Mouse (Mus musculus): ENCODE results near the gene Arpin. TPM values are rescaled to one million over a fixed set of nuclear protein-coding genes. Genes with fewer than 3 reads are reported as not detected.
A peak's percentile ranks its signal among the peaks of the same experiment; 100 is the strongest.

The Arpin gene
- total RNA-seq (2021) = 1 to 10 TPM; 2.3 to 3.1 TPM
- long read RNA-seq, experiment 1, partial matches to known transcripts = 0 of 2 reads
- long read RNA-seq, experiment 1, other reads (novel, unspliced or antisense) = 0 of 2 reads
- long read RNA-seq, experiment 2, partial matches to known transcripts = 0 of 2 reads
- long read RNA-seq, experiment 2, other reads (novel, unspliced or antisense) = 0 of 2 reads

GRCm38 (mm10) chr7:79934862-79935510 lies at the start of gene Arpin:
Arpin (minus strand) TSS chr7:79935359.
- peak; percentile 71 for DNase-seq (ENCODE audit: low spot score)

- DNase-seq (ENCODE audit: low spot score) = no peak
Observed at GRCm38 (mm10) chr7:79975316-79975715, 40.2 kb upstream of the Arpin start.

GRCm38 (mm10) chr7:79972195-79972594 lies 37.0 kb upstream of the Arpin start:
- DNase-seq (ENCODE audit: low spot score) = no peak

- no peak for DNase-seq (ENCODE audit: low spot score)
Observed at GRCm38 (mm10) chr7:79970336-79970735, 35.2 kb upstream of the Arpin start.

- no peak for DNase-seq (ENCODE audit: low spot score)
Observed at GRCm38 (mm10) chr7:79968326-79968725, 33.2 kb upstream of the Arpin start.

- DNase-seq (ENCODE audit: low spot score) = no peak
Observed at GRCm38 (mm10) chr7:79961600-79961999, 26.4 kb upstream of the Arpin start.

- DNase-seq (ENCODE audit: low spot score) = no peak
Observed at GRCm38 (mm10) chr7:79956131-79956530, 21.0 kb upstream of the Arpin start.

- DNase-seq (ENCODE audit: low spot score) = no peak
Observed at GRCm38 (mm10) chr7:79954890-79955289, 19.7 kb upstream of the Arpin start.

GRCm38 (mm10) chr7:79951038-79951437 lies 15.9 kb upstream of the Arpin start:
- no peak for DNase-seq (ENCODE audit: low spot score)

GRCm38 (mm10) chr7:79950236-79950635 lies 15.1 kb upstream of the Arpin start:
- no peak for DNase-seq (ENCODE audit: low spot score)

GRCm38 (mm10) chr7:79935511-79936205 lies 499 bp upstream of the Arpin start:
- peak; percentile 54 for DNase-seq (ENCODE audit: low spot score)

GRCm38 (mm10) chr7:79934461-79934860 lies 698 bp downstream of the Arpin start:
- DNase-seq (ENCODE audit: low spot score) = peak; percentile 13

GRCm38 (mm10) chr7:79928516-79929052 lies 6.6 kb downstream of the Arpin start:
- no peak for DNase-seq (ENCODE audit: low spot score)

GRCm38 (mm10) chr7:79920344-79920983 lies 14.7 kb downstream of the Arpin start, which contains the start of gene Ap3s2:
Ap3s2 (minus strand) TSS chr7:79920649.
- peak; percentile 89 for DNase-seq (ENCODE audit: low spot score)

GRCm38 (mm10) chr7:79914556-79914955 lies 20.6 kb downstream of the Arpin start:
- DNase-seq (ENCODE audit: low spot score) = peak; percentile 29

- DNase-seq (ENCODE audit: low spot score) = peak; percentile 45
Observed at GRCm38 (mm10) chr7:79907356-79907755, 27.8 kb downstream of the Arpin start.

GRCm38 (mm10) chr7:79906914-79907313 lies 28.2 kb downstream of the Arpin start:
- no peak for DNase-seq (ENCODE audit: low spot score)

GRCm38 (mm10) chr7:79905193-79905592 lies 30.0 kb downstream of the Arpin start:
- no peak for DNase-seq (ENCODE audit: low spot score)

- DNase-seq (ENCODE audit: low spot score) = no peak
Observed at GRCm38 (mm10) chr7:79903160-79903792, 31.9 kb downstream of the Arpin start.

- DNase-seq (ENCODE audit: low spot score) = no peak
Observed at GRCm38 (mm10) chr7:79900753-79901152, 34.4 kb downstream of the Arpin start.

GRCm38 (mm10) chr7:79895225-79895624 lies 39.9 kb downstream of the Arpin start:
- DNase-seq (ENCODE audit: low spot score) = no peak

All from gastrocnemius, adult 18-20 months (tissue).